Mouse (Mus musculus) gonadal fat pad, adult 2 months (tissue): ENCODE results near the gene Ralgps1. TPM values are rescaled to one million over a fixed set of nuclear protein-coding genes. Genes with fewer than 3 reads are reported as not detected.

Experiments
- DNase-seq: peaks from one replicate; pipeline ENCODE4 v3.0.0-alpha.2; 2012; ENCODE audit warnings: low read depth
- polyA plus RNA-seq: library from polyadenylated mRNA; depleted of rRNA; stranded (reverse); fragments of >200 nt; gene quantifications from 2 replicates; pipeline ENCODE4 v1.2.3, GENCODE M21; 2012

Gene Ralgps1
- polyA plus RNA-seq, 1 experiment: 10.6 TPM

GRCm38 (mm10) chr2:33321641-33322040, 49.6 kb downstream of the Ralgps1 start:
- DNase-seq: no peak

DNA sequence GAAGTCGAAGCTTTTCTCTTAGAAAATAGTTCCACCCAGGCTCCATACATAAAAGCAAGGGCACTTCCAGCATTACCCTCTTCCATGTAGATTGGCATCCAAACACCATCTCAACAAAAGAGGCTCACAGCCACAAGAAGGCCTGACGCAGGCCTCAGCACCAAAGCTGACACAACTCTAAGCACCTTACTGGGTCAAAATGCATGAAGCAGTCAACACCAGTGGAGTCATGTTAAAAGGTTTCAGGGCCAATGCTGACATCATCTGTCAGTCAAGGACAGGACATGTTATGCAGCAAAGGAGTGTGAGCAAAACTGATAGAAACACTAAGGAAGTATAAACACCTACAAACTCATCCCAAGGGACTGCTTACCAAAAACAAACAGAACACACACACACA, 50.3 kb downstream of the Ralgps1 start:
- DNase-seq: no peak

GRCm38 (mm10) chr2:33320568-33320967, 50.7 kb downstream of the Ralgps1 start:
- DNase-seq: no peak

DNA sequence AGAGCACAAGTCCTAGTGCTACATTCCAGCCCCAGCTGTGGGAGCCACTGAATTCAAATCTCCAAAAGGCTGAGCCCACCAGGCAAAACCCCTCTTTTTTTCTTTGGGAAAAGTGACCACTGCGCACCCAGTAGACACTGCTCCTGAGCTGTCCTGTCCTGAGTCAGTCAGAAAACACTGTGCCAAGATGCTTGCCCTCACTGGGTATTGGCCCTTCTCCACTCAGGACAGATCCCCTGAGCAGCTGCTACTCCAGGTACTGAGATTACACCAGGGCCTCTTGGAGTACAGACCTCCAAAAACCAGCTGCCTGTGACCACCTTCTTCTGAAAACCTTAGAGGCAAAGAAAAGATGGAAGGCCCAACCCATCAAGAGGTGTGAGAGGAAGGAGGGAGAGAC, 51.4 kb downstream of the Ralgps1 start:
- no peak for DNase-seq

GRCm38 (mm10) chr2:33319455-33319854, 51.8 kb downstream of the Ralgps1 start:
- no peak for DNase-seq

DNA sequence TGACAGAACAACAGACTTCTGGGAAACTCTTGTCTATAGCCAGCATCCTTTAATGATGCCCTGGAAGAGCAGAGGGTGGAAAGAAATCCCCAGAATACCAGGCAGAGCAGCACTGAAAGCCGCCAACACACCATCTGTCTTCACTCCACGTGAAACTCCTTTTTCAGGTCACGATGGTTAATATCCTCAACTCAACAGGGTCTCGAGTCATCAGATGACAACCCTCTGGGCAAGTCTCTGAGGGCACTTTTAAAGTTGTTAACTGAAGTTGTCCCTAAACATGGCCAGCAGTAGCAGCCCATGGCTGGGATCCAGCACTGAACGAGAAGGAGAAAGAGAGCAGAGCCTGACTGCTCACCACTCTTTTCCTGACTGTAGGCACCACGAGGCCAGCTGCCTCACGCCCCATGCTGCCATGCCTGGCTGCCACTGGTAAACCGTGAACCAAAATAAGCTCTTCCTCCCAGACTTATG, 52.8 kb downstream of the Ralgps1 start:
- DNase-seq: no peak

GRCm38 (mm10) chr2:33316516-33316915, 54.8 kb downstream of the Ralgps1 start:
- DNase-seq: no peak

GRCm38 (mm10) chr2:33316063-33316405, 55.3 kb downstream of the Ralgps1 start:
- no peak for DNase-seq

GRCm38 (mm10) chr2:33315233-33316062, 55.8 kb downstream of the Ralgps1 start:
- no peak for DNase-seq

DNA sequence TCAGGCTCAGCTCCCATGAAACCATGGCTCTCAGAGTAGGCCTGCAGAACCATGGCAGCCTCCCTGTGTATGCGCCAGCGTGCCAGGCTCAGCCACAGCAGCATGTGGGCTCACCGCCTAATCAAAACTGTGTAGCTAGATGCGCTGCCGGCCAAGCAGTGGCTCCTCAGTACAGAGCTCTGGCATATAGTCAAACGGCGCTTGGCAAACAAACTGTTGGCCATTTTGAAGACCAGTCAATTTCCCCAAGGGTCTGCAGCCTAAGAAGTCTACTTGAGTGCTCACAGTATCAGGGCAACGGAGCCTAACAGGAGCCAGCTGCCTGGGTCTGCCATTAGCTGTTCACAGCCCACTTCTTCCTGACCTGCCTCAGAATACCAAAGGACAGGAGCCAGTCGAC, 61.9 kb downstream of the Ralgps1 start:
- no peak for DNase-seq

DNA sequence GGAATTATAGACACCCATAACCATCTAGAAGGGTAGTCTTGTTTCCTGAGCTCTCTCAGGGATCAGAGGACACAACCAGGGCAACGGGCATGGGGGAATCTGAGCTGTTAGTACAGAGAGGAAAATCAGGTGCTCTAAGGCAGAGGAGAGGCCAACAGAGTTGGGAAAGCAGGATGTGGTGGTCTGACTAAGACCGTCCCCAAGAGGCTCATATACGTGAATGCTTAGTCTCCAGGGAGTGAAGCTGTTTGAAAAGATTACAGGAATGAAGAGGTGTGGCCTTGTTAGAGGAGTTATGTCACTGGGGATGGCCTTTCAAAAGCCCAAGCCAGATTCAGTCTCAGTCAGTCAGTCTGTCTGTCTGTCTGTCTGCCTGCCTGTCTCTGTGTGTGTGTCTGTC, 64.7 kb downstream of the Ralgps1 start:
- DNase-seq: no peak

GRCm38 (mm10) chr2:33303416-33303947, 67.8 kb downstream of the Ralgps1 start:
- DNase-seq: no peak

DNA sequence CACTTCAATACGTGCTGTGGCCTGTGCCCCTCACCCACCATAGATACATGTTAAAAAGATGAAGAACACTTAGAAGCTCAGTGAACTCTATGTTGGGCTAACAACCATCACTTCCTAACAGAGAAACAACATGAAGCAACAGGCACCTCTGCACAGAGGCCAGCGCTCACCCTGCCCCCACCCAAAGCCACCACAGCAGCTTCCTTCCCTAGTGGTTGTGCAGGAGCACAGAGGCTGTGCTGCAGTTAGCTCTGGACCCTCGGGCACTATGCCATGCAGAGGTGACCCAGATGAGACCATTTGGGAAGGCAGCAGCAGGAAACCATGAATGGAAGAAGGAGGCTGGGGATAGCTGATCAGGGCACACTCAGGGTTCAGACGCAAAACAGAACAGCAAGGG, 68.5 kb downstream of the Ralgps1 start:
- no peak for DNase-seq

GRCm38 (mm10) chr2:33302405-33302804, 68.9 kb downstream of the Ralgps1 start:
- DNase-seq: no peak

DNA sequence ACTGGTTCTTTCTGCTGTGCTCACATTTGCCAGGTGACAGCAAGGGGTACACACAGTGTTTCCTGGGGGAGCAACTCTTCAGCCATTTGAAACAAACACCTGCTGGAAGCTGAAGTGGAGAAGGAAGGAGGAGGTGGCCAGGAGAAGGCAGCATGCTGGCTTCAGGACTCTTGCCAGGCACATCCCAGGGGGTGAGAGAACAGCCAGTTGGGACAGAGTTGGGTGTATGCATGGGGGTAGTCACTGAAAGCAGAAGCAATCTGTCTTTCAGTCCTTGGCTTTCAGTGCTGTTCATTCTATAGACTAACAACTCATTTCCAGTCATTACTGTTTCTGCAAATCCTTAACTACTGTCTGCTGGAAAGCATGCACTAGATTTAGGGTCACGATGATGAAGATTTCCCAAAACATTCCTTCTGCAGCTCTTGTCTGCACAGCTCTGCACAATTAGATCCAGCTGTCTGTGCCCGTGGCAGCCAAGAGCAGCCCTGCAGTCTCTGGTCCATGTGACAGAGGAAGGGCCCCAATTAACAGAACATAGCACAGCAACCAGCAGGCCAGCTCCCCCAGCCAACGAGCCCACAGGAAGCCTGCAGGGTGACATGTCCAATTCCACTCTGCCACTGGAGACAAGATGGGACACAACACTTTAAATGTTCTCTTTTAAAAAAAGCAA, 70.8 kb downstream of the Ralgps1 start:
- no peak for DNase-seq

DNA sequence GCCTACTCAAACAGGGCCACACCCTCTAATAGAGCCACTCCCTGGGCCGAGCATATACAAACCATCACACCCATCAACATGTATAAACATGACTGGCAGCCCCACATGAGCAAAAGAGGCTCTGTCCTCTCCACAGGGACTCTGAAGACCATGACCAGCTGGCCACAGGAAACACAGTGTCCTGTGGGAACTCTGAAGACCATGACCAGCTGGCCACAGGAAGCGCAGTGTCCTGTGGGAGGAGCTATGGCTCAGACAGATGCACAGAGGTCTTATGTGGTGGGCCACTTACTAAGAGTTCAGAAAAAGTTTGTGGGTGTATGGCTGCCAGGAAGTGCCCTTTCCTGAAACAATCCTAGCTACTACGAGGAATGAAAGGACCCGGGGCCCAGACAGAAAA, 72.4 kb downstream of the Ralgps1 start:
- DNase-seq: no peak

- no peak for DNase-seq
Measured at GRCm38 (mm10) chr2:33295115-33295514, 76.2 kb downstream of the Ralgps1 start.

DNA sequence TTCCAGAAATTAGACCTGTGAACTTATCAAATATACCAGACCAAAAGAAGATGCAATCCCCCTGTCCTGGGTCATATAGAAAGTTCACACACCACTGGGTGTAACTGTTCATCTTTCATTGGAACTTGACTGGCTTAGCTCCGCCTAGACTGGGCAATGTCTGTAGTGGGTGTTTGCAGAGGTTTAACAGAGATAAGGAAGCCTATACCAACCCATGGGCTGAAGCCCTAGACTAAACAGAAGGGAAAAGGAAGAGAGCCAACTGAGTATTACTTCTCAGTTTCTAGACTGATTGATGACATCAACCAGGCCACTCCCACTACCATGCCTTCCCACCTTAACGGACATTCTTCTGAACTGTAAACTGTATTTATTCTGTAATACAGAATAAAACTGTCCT, 79.2 kb downstream of the Ralgps1 start:
- DNase-seq: no peak

- DNase-seq: no peak
Measured at GRCm38 (mm10) chr2:33290491-33290890, 80.8 kb downstream of the Ralgps1 start.

GRCm38 (mm10) chr2:33288837-33289236, 82.4 kb downstream of the Ralgps1 start:
- DNase-seq: no peak

- DNase-seq: no peak
Measured at GRCm38 (mm10) chr2:33283674-33284073, 87.6 kb downstream of the Ralgps1 start.

GRCm38 (mm10) chr2:33282877-33283276, 88.4 kb downstream of the Ralgps1 start:
- DNase-seq: no peak

GRCm38 (mm10) chr2:33281807-33282206, 89.5 kb downstream of the Ralgps1 start:
- no peak for DNase-seq
